Mouse (Mus musculus): ENCODE results near the gene Rest. TPM values are rescaled to one million over a fixed set of nuclear protein-coding genes. Genes with fewer than 3 reads are reported as not detected.
A peak's percentile ranks its signal among the peaks of the same experiment; 100 is the strongest.

Gene Rest
- polyA plus RNA-seq, 1 experiment from 2014 or later: 21.1 TPM

DNA sequence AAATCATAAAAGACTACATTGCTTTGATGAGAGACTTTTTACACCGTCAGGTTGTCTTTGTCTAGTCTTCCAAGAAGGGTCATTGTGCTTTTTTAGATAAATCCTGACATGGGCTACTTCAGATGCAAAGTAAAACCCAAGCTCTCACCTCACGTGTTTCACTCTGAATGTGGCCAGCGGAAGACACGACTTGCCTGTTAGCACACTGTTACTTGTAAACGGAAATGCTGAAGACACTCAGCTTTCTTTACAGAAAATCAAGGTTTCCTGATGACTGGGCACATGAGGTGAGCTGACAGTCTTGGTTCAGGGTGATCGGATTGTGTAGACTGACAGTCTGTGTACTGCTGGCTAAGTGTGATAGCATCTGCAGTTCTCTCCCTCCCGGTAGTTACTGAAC, 20.4 kb downstream of the Rest start:
- H3K9me3 ChIP-seq: no peaks in the 10 kb centered on the region
- no peak overlapping the region for H3K4me3 ChIP-seq
- H3K27ac ChIP-seq (replicated peaks): no peak overlapping the region
- no peak overlapping the region for H3K9ac ChIP-seq
- WGBS: 83% methylated on average over 7 of the region's 7 CpGs
- peaks cover 78% of the 10 kb centered on the region for H3K36me3 ChIP-seq
- peaks cover 14% of the 10 kb centered on the region for H3K4me1 ChIP-seq
- no peak for ATAC-seq (ENCODE audit: extremely low read depth, insufficient number of reproducible peaks, low FRiP score, low TSS enrichment)
- H3K27me3 ChIP-seq (replicated peaks): no peaks in the 10 kb centered on the region
- no peak overlapping the region for H3K4me2 ChIP-seq

DNA sequence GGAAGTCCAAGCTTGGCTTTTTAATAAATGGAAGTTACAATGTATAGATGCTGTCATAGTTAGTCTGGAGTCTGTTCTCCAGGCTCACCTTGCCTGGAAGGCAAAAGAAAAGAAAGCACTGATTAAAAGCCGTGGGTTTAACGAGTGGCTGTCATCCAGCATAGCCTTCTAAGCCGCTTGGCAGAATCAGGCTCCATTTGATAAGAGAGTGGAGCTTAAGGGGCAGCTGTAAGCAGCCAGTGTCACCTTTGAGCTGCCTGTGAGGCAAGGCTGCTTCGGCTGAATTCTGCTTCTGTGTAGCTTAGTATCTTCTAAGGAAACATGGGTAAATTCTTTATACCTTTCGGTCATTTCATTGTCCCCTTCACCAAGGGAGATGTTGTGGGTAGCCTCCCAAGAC, 21.6 kb downstream of the Rest start:
- Histone ChIP-seq H3K27ac (replicated peaks) (0 out of 2 replicates have a peak overlapping the region, but pooled peaks have one; percentile 25), H3K9me3 (no peaks in the 10 kb centered on the region), H3K4me2 (no peak overlapping the region), H3K9ac (no peak overlapping the region), H3K27me3 (replicated peaks) (no peaks in the 10 kb centered on the region), H3K36me3 (peaks cover 77% of the 10 kb centered on the region), H3K4me1 (peaks cover 14% of the 10 kb centered on the region), H3K4me3 (no peak overlapping the region)
- WGBS: 40% methylated on average over 5 of the region's 5 CpGs
- no peak for ATAC-seq (ENCODE audit: extremely low read depth, insufficient number of reproducible peaks, low FRiP score, low TSS enrichment)

DNA sequence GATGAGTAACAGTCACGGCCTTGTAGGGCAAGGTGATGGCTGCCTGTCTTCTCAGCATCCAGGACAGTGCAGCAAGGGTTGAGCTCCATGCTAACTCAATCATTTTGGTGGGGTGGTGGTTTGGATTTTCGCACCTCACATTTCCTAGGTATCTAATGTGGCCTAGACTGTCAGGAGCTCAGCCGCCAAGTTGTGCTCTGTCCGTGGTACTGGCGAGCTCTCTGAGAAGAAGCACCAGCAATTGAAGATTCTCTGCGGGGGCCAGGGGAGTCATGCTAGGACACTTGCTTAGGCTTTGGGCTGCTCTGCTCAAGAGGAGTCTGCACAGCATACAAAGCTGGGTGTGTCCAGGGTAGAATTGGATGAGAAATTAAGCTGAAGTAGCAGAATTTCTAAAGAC, 22.6 kb downstream of the Rest start:
- 71% methylated on average over 6 of the region's 6 CpGs for WGBS
- no peak for ATAC-seq (ENCODE audit: extremely low read depth, insufficient number of reproducible peaks, low FRiP score, low TSS enrichment)
- Histone ChIP-seq H3K9me3 (no peaks in the 10 kb centered on the region), H3K4me2 (no peak overlapping the region), H3K36me3 (peaks cover 77% of the 10 kb centered on the region), H3K4me3 (no peak overlapping the region), H3K4me1 (peaks cover 14% of the 10 kb centered on the region), H3K27me3 (replicated peaks) (no peaks in the 10 kb centered on the region), H3K9ac (no peak overlapping the region), H3K27ac (replicated peaks) (no peak overlapping the region)

DNA sequence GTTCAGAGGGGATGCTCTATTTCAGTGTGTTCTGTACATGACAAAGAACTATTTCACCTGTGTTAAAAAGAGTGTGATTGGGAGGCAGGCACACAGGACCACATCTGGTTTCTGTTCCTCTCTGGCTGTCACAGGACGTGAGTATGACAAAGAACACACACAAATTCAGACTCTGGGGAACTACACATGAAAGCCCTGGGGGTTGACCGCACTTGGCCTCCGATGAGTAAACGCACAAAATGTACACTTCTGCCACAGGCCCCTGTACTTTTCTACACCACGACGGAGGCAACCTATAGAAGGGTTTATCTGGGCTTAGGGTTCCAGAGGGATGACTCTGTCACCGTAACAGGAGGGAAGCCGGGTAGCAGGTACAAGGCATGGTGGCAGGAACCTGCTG, 24.4 kb downstream of the Rest start:
- Histone ChIP-seq H3K4me1 (peaks cover 14% of the 10 kb centered on the region), H3K9ac (no peak overlapping the region), H3K4me2 (no peak overlapping the region), H3K27ac (replicated peaks) (no peak overlapping the region), H3K27me3 (replicated peaks) (no peaks in the 10 kb centered on the region), H3K36me3 (peaks cover 80% of the 10 kb centered on the region), H3K9me3 (no peaks in the 10 kb centered on the region), H3K4me3 (no peak overlapping the region)
- no peak for ATAC-seq (ENCODE audit: extremely low read depth, insufficient number of reproducible peaks, low FRiP score, low TSS enrichment)
- 51% methylated on average over 8 of the region's 8 CpGs for WGBS

DNA sequence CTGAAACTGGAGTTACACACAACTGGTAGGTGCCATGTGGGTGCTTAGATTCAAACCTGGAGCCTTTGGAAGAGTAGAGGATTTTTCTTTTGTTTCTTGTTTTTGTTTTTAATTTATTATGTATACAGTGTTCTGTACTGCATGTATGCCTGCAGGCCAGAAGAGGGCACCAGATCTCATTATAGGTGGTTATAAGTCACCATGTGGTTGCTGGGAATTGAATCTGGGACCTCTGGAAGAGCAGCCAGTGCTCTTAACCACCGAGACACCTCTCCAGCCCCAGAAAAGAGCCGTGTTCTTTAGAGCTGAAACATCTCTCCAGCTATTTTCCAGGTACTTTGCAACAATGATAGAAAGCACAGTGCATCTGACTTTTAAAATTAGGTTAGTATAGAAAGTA, 25.3 kb downstream of the Rest start:
- Histone ChIP-seq H3K9ac (no peak overlapping the region), H3K4me3 (no peak overlapping the region), H3K9me3 (no peaks in the 10 kb centered on the region), H3K4me2 (no peak overlapping the region), H3K36me3 (peaks cover 83% of the 10 kb centered on the region), H3K27me3 (replicated peaks) (no peaks in the 10 kb centered on the region), H3K4me1 (peaks cover 14% of the 10 kb centered on the region), H3K27ac (replicated peaks) (no peak overlapping the region)
- no peak for ATAC-seq (ENCODE audit: extremely low read depth, insufficient number of reproducible peaks, low FRiP score, low TSS enrichment)
- 89% methylated on average over 2 of the region's 2 CpGs for WGBS

DNA sequence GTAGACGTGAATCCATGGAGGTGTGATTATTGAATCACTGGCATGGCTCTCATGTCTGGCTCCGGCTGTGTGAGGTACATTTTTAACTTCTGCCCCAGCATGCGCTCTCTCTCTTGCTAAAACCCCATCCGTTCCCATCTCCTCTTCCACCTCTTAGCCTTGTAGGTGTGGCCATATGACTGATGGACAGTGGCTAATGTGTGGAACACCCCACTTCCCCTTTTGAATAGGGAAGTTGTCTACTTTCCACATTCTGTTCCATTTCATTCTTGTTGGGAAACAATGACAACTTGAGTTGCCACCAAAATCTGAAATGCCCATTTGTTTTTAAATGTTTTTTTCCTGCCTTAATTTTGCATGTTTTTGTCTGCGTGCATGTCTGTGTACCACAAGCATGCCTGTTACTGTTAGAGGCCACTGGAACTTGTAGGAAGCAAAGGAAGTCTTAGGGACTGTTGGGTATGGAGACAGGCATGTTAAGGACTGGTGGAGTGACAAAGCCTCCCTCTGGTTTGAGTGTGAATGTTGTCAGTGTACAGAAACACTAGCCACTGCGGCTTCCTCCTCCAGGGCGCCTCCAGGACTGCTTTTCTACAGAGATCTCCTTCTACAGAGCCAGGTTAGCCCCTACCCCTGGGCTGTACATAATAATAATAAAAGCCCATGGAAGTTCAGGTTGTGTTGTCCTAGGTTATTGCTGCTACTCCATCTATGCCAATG, 27.7 kb downstream of the Rest start:
- H3K4me1 ChIP-seq: no peaks in the 10 kb centered on the region; the same call in 1 of the 2 replicates
- peaks cover 93% of the 10 kb centered on the region for H3K36me3 ChIP-seq
- H3K4me2 ChIP-seq: no peak overlapping the region
- WGBS: 91% methylated on average over 7 of the region's 7 CpGs
- no peak overlapping the region for H3K27ac ChIP-seq (replicated peaks)
- no peaks in the 10 kb centered on the region for H3K9me3 ChIP-seq
- H3K9ac ChIP-seq: no peak overlapping the region
- H3K4me3 ChIP-seq: no peak overlapping the region
- no peak for ATAC-seq (ENCODE audit: extremely low read depth, insufficient number of reproducible peaks, low FRiP score, low TSS enrichment)
- no peaks in the 10 kb centered on the region for H3K27me3 ChIP-seq (replicated peaks)

DNA sequence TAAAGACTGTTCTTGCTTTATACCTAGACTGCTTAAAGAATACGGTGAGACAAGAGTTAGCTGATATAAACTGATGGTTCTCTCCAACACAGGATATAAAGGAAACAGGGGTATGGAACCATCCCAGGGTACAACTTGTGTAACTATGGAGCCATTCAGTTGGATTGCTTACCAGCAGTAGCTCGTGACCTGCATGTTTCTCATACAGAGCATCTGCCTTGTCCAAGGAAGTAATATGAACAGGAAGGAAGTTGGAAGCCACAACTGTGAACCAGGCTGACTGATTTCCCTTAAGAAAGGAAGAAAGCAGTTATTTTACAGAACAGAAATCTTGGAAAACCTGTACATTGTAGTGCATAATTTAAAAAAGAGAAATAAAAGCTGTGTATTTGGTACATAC, 34.2 kb downstream of the Rest start:
- H3K4me3 ChIP-seq: no peak overlapping the region
- H3K9me3 ChIP-seq: no peaks in the 10 kb centered on the region
- no peaks in the 10 kb centered on the region for H3K27me3 ChIP-seq (replicated peaks)
- no peaks in the 10 kb centered on the region for H3K4me1 ChIP-seq
- no peak overlapping the region for H3K27ac ChIP-seq (replicated peaks)
- no peak for ATAC-seq (ENCODE audit: extremely low read depth, insufficient number of reproducible peaks, low FRiP score, low TSS enrichment)
- 85% methylated on average over 2 of the region's 2 CpGs for WGBS
- no peak overlapping the region for H3K4me2 ChIP-seq
- H3K9ac ChIP-seq: no peak overlapping the region
- H3K36me3 ChIP-seq: peaks cover 76% of the 10 kb centered on the region

DNA sequence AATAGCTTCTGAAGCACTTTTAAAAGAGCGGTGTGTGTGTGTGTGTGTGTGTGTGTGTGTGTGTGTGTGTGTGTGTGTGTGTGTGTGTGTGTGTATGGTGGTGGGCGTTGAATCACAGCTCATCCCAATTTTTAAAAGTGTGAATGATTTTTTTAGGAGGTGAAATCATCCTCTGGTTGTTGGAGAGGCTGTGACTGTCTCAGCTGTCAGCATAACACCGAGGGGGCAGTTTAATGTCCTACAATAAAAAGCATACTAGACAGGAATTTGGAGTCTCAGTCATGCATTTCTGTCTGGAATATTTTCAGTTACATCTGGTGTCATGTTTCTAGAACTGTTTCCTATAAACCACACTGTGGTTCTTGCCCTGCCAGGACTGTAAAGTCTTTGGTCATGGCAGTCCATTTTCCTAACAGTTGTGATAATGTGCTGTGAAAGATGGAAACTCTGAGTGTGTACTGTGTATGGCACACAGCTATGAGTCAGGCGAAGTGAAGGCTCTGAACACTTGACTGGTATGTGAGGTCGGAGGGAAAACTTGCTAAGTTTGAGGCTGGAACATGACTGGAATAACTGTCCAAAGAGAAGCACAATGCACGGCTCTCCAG, 36.1 kb downstream of the Rest start:
- Histone ChIP-seq H3K36me3 (peaks cover 79% of the 10 kb centered on the region), H3K9ac (no peak overlapping the region), H3K4me3 (no peak overlapping the region), H3K9me3 (no peaks in the 10 kb centered on the region), H3K4me2 (no peak overlapping the region), H3K4me1 (no peaks in the 10 kb centered on the region), H3K27ac (replicated peaks) (no peak overlapping the region), H3K27me3 (replicated peaks) (no peaks in the 10 kb centered on the region)
- no peak for ATAC-seq (ENCODE audit: extremely low read depth, insufficient number of reproducible peaks, low FRiP score, low TSS enrichment)
- WGBS: 63% methylated on average over 6 of the region's 6 CpGs

DNA sequence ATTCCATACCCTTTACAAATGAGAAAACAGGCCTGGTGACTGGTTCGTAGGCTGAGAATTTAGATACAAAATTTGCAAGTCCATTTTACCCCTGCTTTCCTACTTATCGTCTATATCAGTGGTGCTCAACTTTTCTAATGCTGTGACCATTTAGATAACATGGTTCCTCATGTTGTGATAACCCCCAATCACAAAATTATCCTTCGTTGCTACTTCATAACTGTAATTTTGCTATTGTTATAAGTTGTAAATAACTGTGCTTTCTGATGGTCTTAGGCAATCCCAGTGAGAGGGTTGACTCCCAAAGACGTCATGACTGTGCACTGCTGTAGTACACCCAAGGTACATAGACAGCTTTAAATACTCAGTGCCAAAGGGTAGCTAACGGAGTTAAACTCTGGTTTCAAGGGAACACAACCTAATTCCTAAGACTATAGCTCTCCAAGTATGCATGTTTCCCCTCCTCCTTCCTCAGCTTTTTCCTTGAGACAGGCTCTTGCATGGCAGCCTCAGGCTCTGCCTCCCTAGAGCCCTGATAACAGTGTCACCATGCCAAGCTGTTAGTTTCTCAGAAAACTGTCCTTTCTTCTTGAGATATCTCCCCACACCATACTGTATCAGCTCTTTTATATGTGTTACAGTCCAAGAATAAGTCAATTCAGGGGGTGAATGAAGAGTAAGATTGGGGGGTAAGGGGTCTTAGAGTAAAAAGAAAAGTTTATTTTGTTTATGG, 42.7 kb downstream of the Rest start:
- Histone ChIP-seq H3K9me3 (no peaks in the 10 kb centered on the region), H3K4me3 (peak overlapping the region; percentile 88), H3K4me1 (peaks cover 28% of the 10 kb centered on the region), H3K36me3 (peaks cover 43% of the 10 kb centered on the region), H3K27ac (replicated peaks) (no peak overlapping the region), H3K4me2 (peak overlapping the region; percentile 99), H3K9ac (peak overlapping the region; percentile 96), H3K27me3 (replicated peaks) (no peaks in the 10 kb centered on the region)
- WGBS: 77% methylated on average over 5 of the region's 5 CpGs
- ATAC-seq (ENCODE audit: extremely low read depth, insufficient number of reproducible peaks, low FRiP score, low TSS enrichment): no peak

DNA sequence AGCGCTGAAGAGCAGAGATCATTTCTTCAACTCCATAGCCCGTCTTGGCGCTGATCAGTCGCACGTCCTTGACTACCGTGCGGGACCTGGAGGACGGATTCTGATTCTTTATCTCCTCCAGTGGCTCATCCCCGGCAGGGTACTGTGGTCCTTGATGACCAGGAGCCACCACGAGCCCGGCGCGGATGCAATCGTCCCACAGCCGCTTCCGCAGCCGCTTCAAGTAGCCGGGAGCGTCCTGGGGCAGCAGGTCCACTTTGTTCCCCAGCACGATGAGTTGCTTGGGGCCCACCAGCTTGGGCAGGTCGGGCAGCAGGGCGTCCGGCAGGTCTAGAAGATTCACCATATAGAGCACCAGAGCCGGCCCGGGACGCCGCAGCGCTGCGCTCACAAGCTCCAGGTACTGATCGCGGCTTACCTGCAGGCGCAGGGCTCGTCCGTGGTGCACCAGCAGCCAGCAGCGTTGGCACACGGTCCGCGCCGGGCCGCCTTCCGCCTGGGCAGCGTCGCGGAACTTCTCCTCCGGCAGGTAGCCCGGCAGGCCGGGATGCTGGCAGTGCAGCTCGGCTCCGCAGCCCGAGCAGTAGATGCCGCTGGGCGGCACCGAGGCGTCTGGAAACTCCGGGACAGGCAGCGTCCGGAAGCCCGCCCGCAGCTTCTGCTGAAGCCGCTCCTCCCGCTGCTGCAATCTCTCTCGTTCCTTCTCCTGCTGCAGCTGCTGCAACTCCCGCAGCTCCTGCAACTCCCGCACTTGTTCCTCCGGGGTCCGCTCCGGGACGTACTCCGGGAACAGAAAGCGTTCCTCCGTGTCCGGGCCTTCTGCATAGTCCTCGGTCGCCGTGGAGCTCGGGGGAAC, 44.0 kb downstream of the Rest start:
- no peak for ATAC-seq (ENCODE audit: extremely low read depth, insufficient number of reproducible peaks, low FRiP score, low TSS enrichment)
- H3K27me3 ChIP-seq (replicated peaks): no peaks in the 10 kb centered on the region
- peak overlapping the region; percentile 88 for H3K4me3 ChIP-seq
- H3K4me2 ChIP-seq: peak overlapping the region; percentile 99
- under 1% methylated on average over 76 of the region's 76 CpGs for WGBS
- peaks cover 28% of the 10 kb centered on the region for H3K4me1 ChIP-seq
- peak overlapping the region; percentile 96 for H3K9ac ChIP-seq
- 0 out of 2 replicates have a peak overlapping the region, but pooled peaks have one; percentile 94 for H3K27ac ChIP-seq (replicated peaks)
- no peaks in the 10 kb centered on the region for H3K9me3 ChIP-seq
- peaks cover 46% of the 10 kb centered on the region for H3K36me3 ChIP-seq
